Mouse (Mus musculus) midbrain, embryonic 10.5 days (tissue): ENCODE measurements around the gene Rbpj. TPM values are rescaled to one million over a fixed set of nuclear protein-coding genes. Genes with fewer than 3 reads are reported as not detected.

ENCODE experiments used
- DNase-seq: peaks from one replicate; pipeline ENCODE4 v3.0.0-alpha.2; 2017; ENCODE audit warnings: low spot score
- H3K27ac ChIP-seq: fragments of 300-500 bp; sonication (generic); replicated peaks from 2 replicates; pipeline ENCODE4 v1.5.1; 2016; ENCODE audit warnings: mild to moderate bottlenecking
- H3K27me3 ChIP-seq: fragments of 300-500 bp; sonication (generic); 2 replicates; pipeline ENCODE4 v1.6.1; 2016; ENCODE audit warnings: low read depth, mild to moderate bottlenecking; ENCODE audit not compliant: poor library complexity, severe bottlenecking
- H3K36me3 ChIP-seq: fragments of 300-500 bp; sonication (generic); 2 replicates; pipeline ENCODE4 v1.6.1; 2016; ENCODE audit warnings: mild to moderate bottlenecking, moderate library complexity
- H3K4me1 ChIP-seq: fragments of 300-500 bp; sonication (generic); 2 replicates; pipeline ENCODE4 v1.6.1; 2016
- H3K4me3 ChIP-seq: fragments of 300-500 bp; sonication (generic); 2 replicates; pipeline ENCODE4 v1.5.1; 2016; ENCODE audit warnings: mild to moderate bottlenecking, moderate library complexity
- H3K9me3 ChIP-seq: fragments of 300-500 bp; sonication (generic); replicated peaks from 2 replicates; pipeline ENCODE4 v1.6.1; 2016; ENCODE audit warnings: mild to moderate bottlenecking
- WGBS: fragments of 180-500 bp; shearing (Covaris S2); methylation state at CpG from one replicate; pipeline ENCODE4 v1.1.7; 2016; 5-methylcytosine and 5-hydroxymethylcytosine counted together
- polyA plus RNA-seq: library from polyadenylated mRNA; unstranded; fragments of >200 nt; fragmentation: Nextera tagmentation; extraction: Ambion mirVana; gene quantifications from 2 replicates; pipeline ENCODE4 v1.2.1, GENCODE M21; 2016

The Rbpj gene
- 36.3 and 45.7 TPM in 2 replicates for polyA plus RNA-seq

DNA sequence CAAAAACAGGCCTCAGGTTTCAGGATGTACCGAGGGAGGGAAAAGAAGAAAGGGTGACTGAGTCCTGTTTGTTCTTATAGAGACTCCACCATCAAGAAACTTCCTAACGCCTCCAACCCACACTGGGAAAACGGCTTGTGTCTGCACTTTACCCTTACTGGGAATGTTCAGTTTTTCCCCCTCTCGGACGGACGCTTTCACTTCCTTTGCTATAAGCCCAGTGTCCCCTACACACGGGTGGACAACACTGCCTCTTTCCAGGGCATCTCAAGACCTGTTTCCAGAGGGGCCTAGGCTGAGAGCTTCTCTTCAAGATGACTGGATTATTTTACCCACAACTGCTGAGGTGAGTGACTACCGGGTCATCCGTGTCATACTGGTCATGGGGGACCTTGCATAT lies at the start of gene Rbpj:
Rbpj (plus strand) TSS at position 270 of the 400 bp plus-strand sequence.
- no peak for DNase-seq
- H3K4me3 ChIP-seq, result no peak within 1 kb of the TSS
- H3K27ac ChIP-seq, result no peak within 1 kb of the TSS
- H3K4me1 ChIP-seq, result no peaks in the 10 kb centered on the region
- H3K36me3 ChIP-seq, result no peaks in the 10 kb centered on the region
- peaks cover 7% of the 10 kb centered on the region for H3K27me3 ChIP-seq
- WGBS, result 89% methylated on average over 9 of the region's 9 CpGs
- H3K9me3 ChIP-seq, result no peaks in the 10 kb centered on the region

DNA sequence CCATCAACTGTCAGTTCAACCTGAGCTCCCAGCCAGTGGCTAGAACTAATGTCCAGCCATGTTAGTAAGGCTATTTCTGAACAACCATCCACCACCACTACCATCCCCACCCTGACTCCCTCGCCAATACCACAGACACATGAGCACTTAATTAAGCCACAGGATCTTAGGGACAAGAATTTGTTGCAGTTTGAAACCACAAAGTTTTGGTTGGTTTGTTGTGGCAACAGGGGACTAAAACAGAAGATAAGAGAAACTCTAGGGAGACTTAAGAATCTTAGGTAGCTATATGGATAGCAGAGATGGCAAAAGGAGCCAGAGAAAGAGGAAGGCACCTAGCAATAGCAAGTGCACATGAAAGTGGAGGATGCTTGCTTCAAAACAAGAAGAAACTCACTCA lies 45.2 kb upstream of the Rbpj start:
- H3K36me3 ChIP-seq, result no peaks in the 10 kb centered on the region
- no peak overlapping the region for H3K4me3 ChIP-seq
- no peak for DNase-seq
- no peaks in the 10 kb centered on the region for H3K9me3 ChIP-seq
- H3K4me1 ChIP-seq, result no peaks in the 10 kb centered on the region
- no peaks in the 10 kb centered on the region for H3K27me3 ChIP-seq
- WGBS, result 84% methylated on average over 1 of the region's 1 CpGs
- no peak overlapping the region for H3K27ac ChIP-seq

DNA sequence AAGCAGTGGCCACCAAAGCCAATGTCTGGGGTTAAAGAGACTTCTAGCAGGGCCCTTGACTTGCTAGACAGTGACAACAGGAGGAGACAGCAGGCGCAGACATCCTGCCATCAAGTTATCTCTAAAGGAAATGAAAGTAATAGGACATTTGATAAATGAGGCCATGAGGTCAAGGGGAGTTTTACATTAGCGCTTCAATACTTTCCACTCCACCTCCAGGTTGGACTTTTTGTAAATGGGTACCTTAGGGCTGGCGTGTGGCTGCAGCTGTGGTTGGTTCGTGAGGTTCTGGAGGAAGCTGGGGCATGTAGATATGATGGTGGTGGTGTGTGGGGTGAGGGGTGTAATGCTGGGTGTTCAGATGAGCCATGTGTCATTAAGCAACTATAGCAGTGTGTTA lies 44.7 kb upstream of the Rbpj start:
- Histone ChIP-seq H3K27ac (no peak overlapping the region), H3K9me3 (no peaks in the 10 kb centered on the region), H3K27me3 (no peaks in the 10 kb centered on the region), H3K4me1 (no peaks in the 10 kb centered on the region), H3K36me3 (no peaks in the 10 kb centered on the region), H3K4me3 (no peak overlapping the region)
- WGBS, result 91% methylated on average over 4 of the region's 4 CpGs
- DNase-seq, result no peak

DNA sequence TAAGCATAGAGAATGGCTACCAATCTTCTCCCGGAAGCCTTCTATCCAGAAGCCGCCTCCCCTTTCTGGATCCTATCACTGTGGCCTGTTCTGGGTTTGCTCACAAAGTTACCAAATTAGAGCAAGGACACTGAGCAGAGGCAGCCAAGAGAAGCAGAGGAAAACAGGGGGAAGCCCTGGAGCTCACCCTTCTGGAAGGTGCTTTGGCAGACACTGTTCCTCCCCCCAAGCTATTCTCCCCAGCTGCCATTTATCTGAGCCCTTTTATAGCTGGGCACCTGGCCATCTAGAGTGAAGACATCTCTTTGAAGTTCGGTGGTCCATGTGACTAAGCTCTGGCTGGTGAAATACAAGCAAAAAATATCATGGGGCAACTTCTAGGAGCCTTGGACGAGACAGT lies 38.5 kb upstream of the Rbpj start:
- H3K27ac ChIP-seq, result no peak overlapping the region

DNA sequence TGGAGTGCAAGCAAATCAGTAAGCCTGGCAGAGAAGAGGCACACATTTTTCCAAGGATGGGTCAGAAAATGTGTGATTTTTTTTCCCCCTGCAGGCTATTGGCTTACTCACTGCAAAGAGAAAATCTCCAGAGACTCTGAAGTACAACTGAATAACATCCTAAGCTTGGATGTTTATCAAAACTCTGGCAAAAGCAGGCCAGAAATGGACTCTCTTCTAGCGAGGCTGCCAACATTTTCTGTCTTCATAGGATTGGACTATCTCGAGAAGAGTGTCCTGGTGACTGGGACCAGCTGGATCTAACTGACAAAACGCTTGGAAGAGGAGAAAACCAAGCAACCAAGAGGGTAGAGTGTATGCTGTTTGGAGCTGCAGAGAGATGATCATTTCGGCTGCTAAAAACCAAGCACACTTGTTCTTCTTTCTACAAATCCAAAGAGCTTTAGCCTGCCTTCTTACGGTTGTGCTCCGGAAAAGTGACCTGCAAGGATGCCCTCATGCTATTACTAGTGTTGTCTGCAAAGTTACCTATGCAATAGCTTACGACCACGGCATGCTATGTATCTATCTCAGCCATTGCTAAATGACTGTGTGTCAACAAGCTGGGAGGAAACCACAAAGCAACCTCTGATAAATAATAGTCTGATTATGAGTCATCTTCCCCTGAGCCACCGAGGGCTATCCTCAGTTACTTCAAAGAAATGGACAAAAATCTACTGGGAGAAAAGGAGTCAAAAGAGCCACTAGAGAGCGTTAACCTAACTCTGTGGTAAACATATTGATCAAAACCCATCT lies 36.1 kb upstream of the Rbpj start:
- H3K4me3 ChIP-seq, result no peak overlapping the region
- DNase-seq, result no peak
- H3K9me3 ChIP-seq, result 0 out of 2 replicates have a peak, but pooled peaks cover 3% of the 10 kb centered on the region
- no peak overlapping the region for H3K27ac ChIP-seq
- 86% methylated on average over 10 of the region's 10 CpGs for WGBS
- no peaks in the 10 kb centered on the region for H3K4me1 ChIP-seq
- no peaks in the 10 kb centered on the region for H3K27me3 ChIP-seq
- H3K36me3 ChIP-seq, result no peaks in the 10 kb centered on the region

More for the DNA sequence above, 38.5 kb upstream of the Rbpj start:
- no peaks in the 10 kb centered on the region for H3K4me1 ChIP-seq
- H3K36me3 ChIP-seq, result no peaks in the 10 kb centered on the region
- no peak for DNase-seq
- no peaks in the 10 kb centered on the region for H3K27me3 ChIP-seq
- H3K4me3 ChIP-seq, result no peak overlapping the region
- 0 out of 2 replicates have a peak, but pooled peaks cover 3% of the 10 kb centered on the region for H3K9me3 ChIP-seq
- WGBS, result 92% methylated on average over 4 of the region's 4 CpGs

DNA sequence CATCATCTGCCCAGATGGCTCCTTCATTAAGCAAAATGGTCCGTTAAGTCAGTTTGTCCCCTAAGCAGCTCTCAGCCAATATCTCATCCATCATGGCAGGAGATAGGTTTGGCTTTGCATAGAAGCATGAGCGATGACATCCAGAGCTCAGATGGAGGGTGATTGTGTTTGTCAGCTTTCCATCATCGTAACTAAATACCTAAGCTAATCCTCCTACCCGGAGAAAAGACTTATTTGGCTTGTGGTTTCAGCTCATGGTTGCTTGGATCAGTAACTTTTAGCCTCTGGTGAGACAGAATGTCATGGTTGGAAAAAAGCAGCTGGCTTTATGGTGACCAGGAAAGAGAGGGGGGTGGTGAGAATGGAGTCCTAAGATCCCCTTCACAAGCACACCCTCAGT lies 33.5 kb upstream of the Rbpj start:
- no peaks in the 10 kb centered on the region for H3K9me3 ChIP-seq
- no peaks in the 10 kb centered on the region for H3K27me3 ChIP-seq
- DNase-seq, result no peak
- no peak overlapping the region for H3K27ac ChIP-seq
- 85% methylated on average over 4 of the region's 4 CpGs for WGBS
- H3K36me3 ChIP-seq, result no peaks in the 10 kb centered on the region
- no peaks in the 10 kb centered on the region for H3K4me1 ChIP-seq
- no peak overlapping the region for H3K4me3 ChIP-seq

DNA sequence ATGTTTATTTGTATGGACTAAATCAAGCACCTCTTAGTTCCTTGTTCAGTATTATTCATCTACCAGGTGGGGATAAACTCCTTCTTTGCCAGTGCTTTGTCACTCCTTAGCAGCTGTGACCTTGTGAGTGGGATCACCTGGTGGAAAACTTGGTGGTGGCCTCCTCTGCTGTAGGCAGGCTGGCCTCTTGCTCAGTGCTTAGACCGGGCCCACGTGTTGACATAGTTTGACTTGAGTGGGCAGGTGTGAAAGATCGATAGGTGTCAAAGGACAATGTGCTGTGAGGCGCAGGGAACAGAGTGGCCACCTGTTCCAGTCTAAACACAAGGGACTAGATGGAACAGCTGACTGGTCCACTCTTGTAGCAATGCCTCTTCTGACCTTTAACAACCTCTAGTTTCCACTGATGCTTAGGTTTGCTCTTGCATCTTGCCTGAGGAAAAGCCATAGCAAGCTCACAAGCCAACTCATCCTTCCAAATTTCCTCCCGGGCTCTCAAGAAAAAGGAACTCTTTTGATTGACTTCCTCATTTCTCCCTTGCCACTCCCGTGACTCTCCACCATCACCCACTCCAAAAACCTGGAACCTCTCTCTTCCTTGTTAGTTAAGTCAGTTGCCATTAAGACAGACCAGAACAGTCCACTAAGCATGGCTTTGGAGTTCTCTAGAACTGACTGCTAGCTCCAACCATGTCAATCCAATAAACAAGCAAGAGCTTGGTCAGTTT lies 28.9 kb upstream of the Rbpj start:
- WGBS, result 92% methylated on average over 6 of the region's 6 CpGs
- Histone ChIP-seq H3K36me3 (no peaks in the 10 kb centered on the region), H3K4me1 (no peaks in the 10 kb centered on the region), H3K4me3 (no peak overlapping the region), H3K27me3 (no peaks in the 10 kb centered on the region), H3K9me3 (no peaks in the 10 kb centered on the region), H3K27ac (no peak overlapping the region)
- no peak for DNase-seq

DNA sequence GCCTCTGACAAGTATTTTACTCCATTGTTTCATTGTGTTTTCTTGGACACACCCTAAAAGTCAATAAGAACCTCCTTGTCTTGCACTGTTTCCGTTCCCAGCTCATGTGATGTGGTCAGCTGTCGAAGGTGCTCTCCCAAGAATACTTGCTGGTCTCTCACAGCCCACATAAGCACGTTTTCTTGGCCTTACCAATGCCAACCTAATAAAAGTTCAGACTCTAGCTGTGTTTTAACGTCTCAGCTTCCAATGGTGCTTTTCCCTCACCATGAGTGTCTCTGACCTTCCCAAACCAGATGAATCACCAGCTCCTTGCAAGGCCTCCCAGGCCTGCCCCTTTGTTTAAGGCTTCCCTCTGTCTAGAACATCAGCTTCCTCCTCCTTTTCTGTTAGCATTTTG lies 28.2 kb upstream of the Rbpj start:
- no peaks in the 10 kb centered on the region for H3K9me3 ChIP-seq
- 81% methylated on average over 4 of the region's 4 CpGs for WGBS
- H3K4me3 ChIP-seq, result no peak overlapping the region
- no peak for DNase-seq
- no peaks in the 10 kb centered on the region for H3K27me3 ChIP-seq
- H3K27ac ChIP-seq, result no peak overlapping the region
- no peaks in the 10 kb centered on the region for H3K4me1 ChIP-seq
- no peaks in the 10 kb centered on the region for H3K36me3 ChIP-seq

DNA sequence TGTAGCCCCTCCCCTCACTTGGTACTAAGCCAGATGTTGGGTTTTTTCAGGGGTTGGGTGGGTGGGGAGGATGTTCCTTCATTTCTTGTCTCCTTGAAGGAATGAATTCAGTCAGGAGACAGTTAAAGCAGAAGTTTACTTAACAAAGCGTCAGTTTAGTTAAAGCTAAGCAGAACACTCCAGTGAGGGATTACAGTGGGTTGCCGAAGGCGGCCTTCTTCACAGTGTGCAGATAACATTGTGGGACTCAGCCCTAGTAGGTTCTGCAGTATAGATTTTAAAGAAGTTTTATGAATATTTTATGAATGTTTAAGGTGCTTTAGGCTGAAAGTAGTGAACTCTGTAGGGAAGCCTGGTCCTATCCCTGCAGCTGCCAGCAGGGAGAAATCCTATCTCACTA lies 27.7 kb upstream of the Rbpj start:
- Histone ChIP-seq H3K4me3 (no peak overlapping the region), H3K4me1 (no peaks in the 10 kb centered on the region), H3K9me3 (no peaks in the 10 kb centered on the region), H3K27ac (no peak overlapping the region), H3K27me3 (no peaks in the 10 kb centered on the region), H3K36me3 (no peaks in the 10 kb centered on the region)
- no peak for DNase-seq
- 91% methylated on average over 3 of the region's 3 CpGs for WGBS

DNA sequence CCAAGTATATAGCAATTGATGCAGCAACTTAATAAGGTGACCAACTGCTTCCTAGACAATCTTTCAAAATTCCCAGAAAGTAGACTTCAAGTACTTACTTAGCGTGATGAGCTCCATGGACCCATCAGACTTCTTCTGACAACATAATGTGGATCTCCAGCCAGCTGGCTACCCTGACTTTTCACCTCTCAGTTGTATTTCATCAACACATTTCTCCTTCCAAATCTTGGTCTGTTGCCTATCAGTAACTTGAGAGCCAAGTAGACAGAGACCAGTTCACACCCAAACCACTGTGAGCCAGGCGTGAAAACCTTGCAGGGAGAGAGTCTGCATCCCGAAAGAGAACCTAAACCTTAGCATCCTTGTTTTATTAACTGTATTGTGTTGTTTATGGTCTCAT lies 26.3 kb upstream of the Rbpj start:
- Histone ChIP-seq H3K27me3 (no peaks in the 10 kb centered on the region), H3K36me3 (no peaks in the 10 kb centered on the region), H3K4me1 (no peaks in the 10 kb centered on the region), H3K27ac (no peak overlapping the region), H3K4me3 (no peak overlapping the region), H3K9me3 (no peaks in the 10 kb centered on the region)
- 84% methylated on average over 3 of the region's 3 CpGs for WGBS
- no peak for DNase-seq

DNA sequence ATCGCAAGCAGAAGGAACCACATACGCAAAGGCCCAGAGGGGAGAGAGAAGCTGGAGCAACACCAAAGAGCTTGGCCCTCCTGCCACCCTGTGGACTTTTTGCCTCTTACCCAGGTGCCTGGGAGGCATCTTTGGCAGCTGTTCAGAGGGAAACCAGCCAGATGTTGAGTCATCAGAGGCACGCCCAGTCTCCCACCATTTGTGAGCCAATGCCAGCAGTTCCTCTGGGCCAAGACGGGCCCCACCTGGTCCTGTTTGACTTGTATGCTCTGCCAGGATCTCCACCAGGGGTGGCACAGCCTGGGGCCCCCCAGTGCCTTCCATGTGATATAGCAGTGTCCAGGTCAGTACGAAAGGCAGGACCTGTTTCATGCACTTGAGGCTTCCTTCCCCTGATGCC lies 21.9 kb upstream of the Rbpj start:
- Histone ChIP-seq H3K27me3 (no peaks in the 10 kb centered on the region), H3K4me1 (no peaks in the 10 kb centered on the region), H3K9me3 (no peaks in the 10 kb centered on the region), H3K27ac (no peak overlapping the region), H3K4me3 (no peak overlapping the region), H3K36me3 (no peaks in the 10 kb centered on the region)
- WGBS, result 89% methylated on average over 5 of the region's 5 CpGs
- no peak for DNase-seq

DNA sequence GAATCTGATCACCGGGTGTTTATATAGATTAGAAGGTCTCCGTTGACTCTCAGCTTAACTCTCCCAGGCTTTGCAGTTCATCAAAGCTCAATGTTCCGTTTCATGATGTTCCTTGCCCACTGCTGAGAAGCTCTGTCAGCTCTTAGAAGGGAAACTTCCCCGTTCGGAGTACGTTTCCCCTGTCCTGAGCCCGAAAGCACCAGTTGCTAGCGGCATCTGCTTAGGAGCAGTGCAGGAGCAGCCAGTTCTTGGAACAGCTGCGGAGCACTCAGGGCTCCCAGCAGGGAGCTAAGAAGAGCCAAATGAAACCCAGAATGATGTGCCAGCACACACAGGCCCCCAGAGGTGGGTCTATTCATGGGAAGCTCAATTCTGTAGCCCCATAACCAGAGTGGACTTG lies 15.0 kb upstream of the Rbpj start:
- Histone ChIP-seq H3K36me3 (no peaks in the 10 kb centered on the region), H3K9me3 (no peaks in the 10 kb centered on the region), H3K27me3 (no peaks in the 10 kb centered on the region), H3K4me3 (no peak overlapping the region), H3K27ac (no peak overlapping the region), H3K4me1 (no peaks in the 10 kb centered on the region)
- DNase-seq, result no peak
- 63% methylated on average over 9 of the region's 9 CpGs for WGBS

DNA sequence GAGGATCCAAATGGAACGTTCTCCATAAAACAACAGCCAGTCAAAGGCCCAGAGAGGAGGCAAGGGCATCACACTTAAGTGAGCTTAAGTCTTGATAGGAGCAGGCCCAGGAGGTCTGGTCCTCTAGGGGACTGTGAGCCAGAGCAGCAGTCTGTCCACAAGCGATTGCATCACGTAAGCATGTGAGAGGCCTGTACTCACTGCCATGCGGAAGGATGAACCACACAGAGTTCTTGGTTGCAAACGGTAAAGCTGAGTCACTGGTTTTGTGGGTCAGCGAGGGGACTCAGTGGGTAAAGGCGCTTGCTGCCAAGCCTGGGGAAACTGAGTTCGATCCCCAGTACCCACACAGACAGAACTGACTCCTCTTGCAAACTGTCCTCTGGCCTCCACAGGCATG lies 14.1 kb upstream of the Rbpj start:
- no peak overlapping the region for H3K27ac ChIP-seq
- H3K9me3 ChIP-seq, result no peaks in the 10 kb centered on the region
- no peaks in the 10 kb centered on the region for H3K36me3 ChIP-seq
- no peak for DNase-seq
- no peak overlapping the region for H3K4me3 ChIP-seq
- WGBS, result 89% methylated on average over 8 of the region's 8 CpGs
- no peaks in the 10 kb centered on the region for H3K4me1 ChIP-seq
- H3K27me3 ChIP-seq, result no peaks in the 10 kb centered on the region
